Mouse (Mus musculus): ENCODE data around the gene Ddx54. TPM values are rescaled to one million over a fixed set of nuclear protein-coding genes. Genes with fewer than 3 reads are reported as not detected.
A peak's percentile ranks its signal among the peaks of the same experiment; 100 is the strongest.

Ddx54 gene
- total RNA-seq, 2 experiments from 2014 or later = 27.1 to 28.3 TPM

DNA sequence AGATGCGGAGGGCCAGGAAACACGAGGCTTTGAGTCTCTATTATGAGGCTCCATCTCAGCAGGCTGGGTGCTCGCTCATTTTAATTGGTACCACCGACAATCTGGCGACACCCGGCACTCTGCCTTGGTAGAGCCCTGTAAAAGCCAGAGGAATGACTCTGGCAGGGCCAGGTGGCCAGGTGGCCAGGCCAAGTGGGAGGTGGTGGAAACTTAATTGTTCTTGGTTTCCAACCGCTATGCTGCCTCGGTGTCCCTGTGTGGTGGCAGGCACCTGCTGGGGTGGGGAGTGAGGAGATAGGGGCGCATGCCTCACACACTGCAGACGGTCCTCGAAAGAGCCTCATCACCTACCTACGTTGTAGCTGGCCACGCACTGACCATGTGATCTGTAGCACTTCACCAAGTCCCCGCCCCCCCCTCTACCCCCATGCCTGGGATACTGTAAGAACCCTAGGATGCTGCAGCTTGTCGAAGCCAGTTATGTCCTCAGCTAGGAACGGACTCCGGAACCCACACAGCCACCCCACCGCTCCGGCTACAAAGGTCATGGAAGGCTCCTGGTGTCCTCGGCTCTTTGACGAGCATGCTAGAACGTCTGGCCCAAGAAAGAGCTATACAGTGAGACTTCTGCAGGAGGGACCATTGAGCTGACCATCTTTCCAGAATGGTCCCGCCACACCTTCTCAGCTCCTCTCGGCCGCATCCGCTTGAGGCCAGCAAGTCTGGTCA, 32.5 kb upstream of the Ddx54 start:
- intact Hi-C loops (cut with DNase I) = no loop called here
- no peak for DNase-seq

DNA sequence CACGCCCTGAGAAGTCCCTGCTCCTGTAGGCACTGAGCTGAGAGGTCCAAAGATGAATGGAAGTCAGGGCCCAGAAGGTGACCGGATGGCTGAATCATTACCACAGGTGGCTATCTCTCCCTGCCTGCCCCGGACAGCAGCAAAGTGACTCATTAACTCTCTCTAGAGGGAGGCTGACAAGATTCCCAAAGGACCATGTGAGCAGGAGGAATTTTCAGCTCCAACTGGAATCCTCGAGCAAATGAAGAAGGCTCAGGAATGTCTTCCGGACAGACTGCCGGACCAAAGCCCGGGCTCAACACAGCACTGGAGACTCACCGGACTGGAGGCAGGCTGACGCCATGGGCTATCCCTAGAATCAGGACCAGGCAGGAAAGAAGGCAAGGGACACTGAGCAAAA, 30.5 kb upstream of the Ddx54 start:
- intact Hi-C loops (cut with DNase I) = no loop called here
- no peak for DNase-seq

- intact Hi-C loops (cut with DNase I) = no loop called here
- DNase-seq = no peak
These were observed 29.0 kb upstream of the Ddx54 start for GRCm38 (mm10) chr5:120583511-120583910.

DNA sequence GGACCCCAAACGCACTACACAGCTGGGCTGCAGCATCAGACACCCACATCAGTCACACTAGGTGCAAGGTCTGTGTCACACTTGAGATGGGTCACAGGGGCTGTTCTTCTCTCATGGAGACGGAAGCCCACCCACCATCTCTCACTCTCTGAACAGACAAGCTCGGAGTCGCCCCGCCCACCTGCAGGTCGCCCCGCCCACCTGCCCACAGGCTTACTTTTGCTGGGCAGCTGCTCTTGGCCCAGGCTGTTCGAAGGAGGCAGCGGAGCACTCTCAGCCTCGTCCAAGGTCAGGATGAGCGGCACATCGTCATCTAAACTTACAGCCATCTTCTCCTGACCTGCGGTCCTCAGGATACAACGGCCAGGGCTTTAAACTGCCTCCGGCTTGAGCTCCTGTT, 27.6 kb upstream of the Ddx54 start:
- intact Hi-C loops (cut with DNase I) = loop anchor here (5.0 kb wide), 1 partner anchor 78 kb away; no protein-coding TSS in a partner anchor
- DNase-seq = no peak

DNA sequence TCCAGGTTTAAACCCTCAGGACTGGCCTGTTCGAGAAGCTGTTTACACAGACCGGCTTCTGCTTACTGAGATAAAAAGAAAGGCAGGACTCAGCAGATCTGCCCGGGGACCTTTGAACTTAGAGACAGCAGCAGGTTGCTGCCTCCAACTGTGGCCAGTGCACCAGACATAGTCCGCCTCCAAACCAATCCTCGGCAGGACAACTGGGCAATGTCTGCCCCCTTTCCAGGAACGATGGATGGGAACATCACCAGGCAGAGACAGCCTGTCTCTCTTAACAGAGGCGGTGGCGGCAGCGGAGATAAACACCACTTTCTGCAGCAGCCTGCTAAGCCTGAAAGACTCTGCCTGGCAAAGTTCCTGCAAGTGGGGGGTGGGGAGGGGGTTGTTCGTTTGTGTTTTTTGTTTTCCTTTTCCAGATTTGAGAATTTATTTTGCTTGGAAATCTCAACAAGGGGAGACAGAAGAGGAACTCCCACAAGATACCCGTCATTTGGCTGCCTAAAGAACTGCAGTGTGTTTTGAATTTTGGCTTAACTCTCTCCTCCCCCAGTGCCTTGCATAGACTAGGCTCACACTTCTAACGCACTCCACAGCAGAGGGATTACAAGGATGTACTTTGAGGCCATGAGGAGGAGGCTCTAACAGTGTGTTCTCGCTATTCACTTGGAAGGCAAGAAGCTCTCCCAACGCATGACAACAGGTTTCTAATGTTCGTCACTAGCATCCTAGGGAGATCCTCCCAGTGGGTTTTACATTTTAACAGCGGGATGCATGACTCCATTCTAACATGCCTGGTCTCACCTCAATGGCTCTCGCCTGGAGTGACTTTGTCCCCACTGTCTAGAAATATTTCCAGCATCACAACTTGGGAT, 25.6 kb upstream of the Ddx54 start:
- DNase-seq = peak; percentile 50 to 53
- intact Hi-C loops (cut with DNase I) = loop anchor here (2.0 to 5.0 kb wide), 2 partner anchors 20 to 80 kb away; no protein-coding TSS in a partner anchor

DNA sequence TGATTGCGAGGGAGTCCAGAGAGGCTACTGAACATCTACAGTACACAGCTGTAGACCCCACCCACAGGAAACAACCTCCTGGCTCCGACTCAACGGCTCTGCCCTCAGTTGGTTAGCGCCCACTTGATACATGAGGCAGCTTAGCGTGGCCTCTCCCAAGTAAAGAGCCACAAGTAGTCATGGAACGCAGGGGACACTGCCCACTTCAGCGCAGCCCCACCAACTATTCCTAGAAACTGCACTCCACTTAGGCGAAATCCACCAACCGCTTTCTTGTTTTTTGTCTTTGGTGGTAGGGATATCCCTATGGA, 25.0 kb upstream of the Ddx54 start:
- intact Hi-C loops (cut with DNase I) = loop anchor here (2.0 to 5.0 kb wide), 2 partner anchors 21 to 80 kb away; no protein-coding TSS in a partner anchor

DNA sequence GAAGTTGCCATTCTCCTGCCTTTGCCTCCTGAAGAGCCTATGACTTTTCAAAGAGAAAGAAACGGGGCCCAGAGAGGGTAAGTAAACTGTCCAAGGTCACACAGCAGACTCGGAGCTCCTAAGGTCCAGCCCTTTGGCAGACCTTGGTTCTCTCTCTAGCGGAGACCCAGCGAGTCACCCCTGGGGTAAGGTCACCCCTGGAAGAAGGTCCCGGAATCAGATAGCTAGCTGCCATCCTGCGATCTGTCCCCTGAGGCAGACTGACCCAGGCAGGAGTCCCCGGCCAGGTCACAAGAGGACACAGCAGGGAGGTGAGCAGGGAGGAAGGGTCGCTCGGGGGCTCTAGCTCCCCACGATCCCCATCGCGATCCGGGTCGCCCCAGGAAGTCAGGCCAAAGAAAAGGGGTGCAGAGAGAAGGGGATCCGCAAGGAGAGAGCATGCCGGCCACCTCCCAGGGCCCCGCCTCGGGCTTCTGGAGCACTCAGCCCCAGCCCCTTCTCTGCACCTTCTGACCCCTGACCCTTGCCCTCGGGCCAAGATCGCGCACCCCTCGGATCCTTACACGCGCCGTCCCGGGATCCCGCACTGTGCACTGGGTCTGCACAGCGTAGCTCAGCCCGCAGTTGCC, 24.5 kb upstream of the Ddx54 start:
- peak; percentile 37 to 42 for DNase-seq
- intact Hi-C loops (cut with DNase I) = loop anchor here (2.0 to 5.0 kb wide), 2 partner anchors 21 to 81 kb away; no protein-coding TSS in a partner anchor

More for the DNA sequence above, 25.0 kb upstream of the Ddx54 start:
- DNase-seq = peak; percentile 57 to 62

DNA sequence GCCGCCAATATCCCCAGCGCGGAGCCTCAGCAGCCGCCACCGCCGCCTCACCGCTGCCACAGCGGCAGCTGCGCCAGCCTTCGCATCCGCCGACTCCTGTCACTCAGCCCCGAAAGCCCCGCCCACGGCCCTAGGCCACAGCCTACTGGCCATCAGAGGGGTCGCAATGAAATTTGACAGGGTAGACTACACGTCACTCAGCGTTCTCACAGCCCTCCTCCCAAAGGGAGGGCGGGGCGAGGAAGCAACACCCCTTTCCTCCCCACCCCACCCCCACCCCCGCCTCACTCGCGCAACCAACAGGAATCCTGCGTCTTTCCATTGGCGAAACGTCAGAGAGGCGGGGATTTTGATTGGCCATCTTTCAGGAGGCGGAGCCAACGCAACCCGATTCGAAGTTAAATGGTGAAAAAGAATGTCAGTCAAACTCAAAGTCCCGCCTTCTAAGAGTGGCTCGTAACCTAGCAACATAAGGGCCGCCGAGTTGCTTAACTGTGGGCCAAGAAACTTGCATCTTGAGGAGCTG, 23.9 kb upstream of the Ddx54 start, which contains the start of the genes Tpcn1 and Iqcd:
TSS of gene Tpcn1 (minus strand) at position 105 of the 526 bp plus-strand sequence.
TSS of gene Iqcd (plus strand) at position 448 of the 526 bp plus-strand sequence.
- intact Hi-C loops (cut with DNase I) = loop anchor here (5.0 kb wide), 1 partner anchor 81 kb away; no protein-coding TSS in a partner anchor
- peak; percentile 99 to 100 for DNase-seq

GRCm38 (mm10) chr5:120590356-120591010, 22.1 kb upstream of the Ddx54 start:
- intact Hi-C loops (cut with DNase I) = no loop called here
- DNase-seq = no peak

- no peak for DNase-seq
- intact Hi-C loops (cut with DNase I) = no loop called here
These were observed 20.4 kb upstream of the Ddx54 start for GRCm38 (mm10) chr5:120592141-120592540.

DNA sequence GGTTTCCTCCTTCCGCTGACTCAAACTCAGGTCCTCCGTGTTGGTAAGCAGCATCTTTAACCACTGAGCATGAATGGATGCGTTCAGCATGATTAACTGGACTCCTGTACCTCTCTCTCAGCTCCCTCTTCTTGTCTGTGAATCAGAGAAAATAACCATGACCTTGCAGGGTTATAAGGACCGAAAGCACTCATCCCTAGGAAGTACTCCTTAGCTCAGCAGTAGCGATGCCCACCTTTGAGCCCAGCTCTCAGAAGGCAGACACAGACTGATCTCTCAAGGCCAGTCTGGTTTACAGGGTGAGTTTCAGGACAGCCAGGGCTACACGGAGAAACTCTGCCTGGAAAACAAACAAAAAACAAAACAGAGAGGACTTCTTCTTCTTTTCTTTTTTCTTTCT, 18.1 kb upstream of the Ddx54 start:
- intact Hi-C loops (cut with DNase I) = no loop called here

GRCm38 (mm10) chr5:120599625-120600024, 12.9 kb upstream of the Ddx54 start:
- no peak for DNase-seq
- intact Hi-C loops (cut with DNase I) = loop anchor here (10.0 kb wide), 1 partner anchor 455 kb away; no protein-coding TSS in a partner anchor

More for the DNA sequence above, 18.1 kb upstream of the Ddx54 start:
- no peak for DNase-seq

DNA sequence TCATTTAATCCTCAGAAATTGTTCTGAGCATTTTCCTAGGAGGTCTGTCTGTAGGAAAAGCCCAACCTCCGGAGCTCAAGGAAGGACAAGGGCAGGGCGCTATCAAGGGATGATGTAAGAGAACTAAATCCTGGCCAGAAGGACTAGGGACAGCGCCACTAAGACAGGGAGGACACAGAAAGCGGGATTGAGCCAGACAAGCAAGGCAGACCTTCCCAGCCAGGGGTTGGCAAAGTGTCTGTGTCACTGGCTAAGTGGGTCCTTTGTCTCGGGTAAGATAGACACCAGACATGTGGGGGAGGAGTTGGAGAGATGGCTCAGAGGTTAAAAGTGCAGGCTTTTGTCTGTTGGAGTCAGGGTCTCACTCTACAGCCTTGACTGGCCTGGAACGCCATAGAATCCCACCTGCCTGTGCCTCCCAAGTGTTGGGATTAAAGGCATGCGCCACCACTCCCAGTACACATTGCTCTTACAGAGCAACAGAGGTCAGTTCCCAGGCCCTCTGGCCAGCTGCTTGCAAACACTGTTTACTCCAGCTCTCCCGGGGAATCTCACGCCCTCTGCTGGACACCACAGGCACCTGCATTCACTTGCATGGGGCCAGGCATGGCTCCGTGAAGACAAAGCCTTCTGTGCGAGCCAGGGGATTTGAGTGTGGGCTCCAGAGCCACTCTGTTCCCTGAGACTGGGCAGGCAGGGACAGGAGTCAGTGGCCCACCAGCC, 11.4 kb upstream of the Ddx54 start:
- intact Hi-C loops (cut with DNase I) = loop anchor here (10.0 kb wide), 1 partner anchor 456 kb away; no protein-coding TSS in a partner anchor
- DNase-seq = peak in 1 of 2 experiments; percentile 63

- intact Hi-C loops (cut with DNase I) = loop anchor here (10.0 kb wide), 1 partner anchor 457 kb away; no protein-coding TSS in a partner anchor
- no peak for DNase-seq
These were observed 10.3 kb upstream of the Ddx54 start for GRCm38 (mm10) chr5:120602210-120602609.

- DNase-seq = no peak
- intact Hi-C loops (cut with DNase I) = loop anchor here (10.0 kb wide), 1 partner anchor 459 kb away; no protein-coding TSS in a partner anchor
These were observed 9.0 kb upstream of the Ddx54 start for GRCm38 (mm10) chr5:120603515-120603914.

GRCm38 (mm10) chr5:120604839-120605238, 7.7 kb upstream of the Ddx54 start:
- intact Hi-C loops (cut with DNase I) = loop anchor here (1.0 to 10.0 kb wide), 3 partner anchors 82 to 460 kb away; no protein-coding TSS in a partner anchor
- DNase-seq = peak; percentile 82 to 92

GRCm38 (mm10) chr5:120605241-120605661, 7.3 kb upstream of the Ddx54 start:
- intact Hi-C loops (cut with DNase I) = loop anchor here (1.0 to 10.0 kb wide), 3 partner anchors 82 to 460 kb away; no protein-coding TSS in a partner anchor
- no peak for DNase-seq

- DNase-seq = peak; percentile 92 to 95
- intact Hi-C loops (cut with DNase I) = loop anchor here (1.0 to 10.0 kb wide), 3 partner anchors 83 to 461 kb away; no protein-coding TSS in a partner anchor
These were observed 6.9 kb upstream of the Ddx54 start for GRCm38 (mm10) chr5:120605688-120606087.

Data from heart, postnatal 10 days (tissue).